Mouse (Mus musculus) left cerebral cortex, adult 2 months (tissue): ENCODE measurements at regions not wholly inside any gene's neighbourhood (a gene's known extent, or its start where the extent isn't known, plus 50 kb on each side); places are given as distances from the start of the nearest gene placed in this dataset.

ENCODE experiments used
- DNase-seq, 2 experiments: peaks; one replicate each; pipeline ENCODE4 v3.0.0; 2021 to 2022; ENCODE audit warnings: low spot score in 2 of 2, mixed read lengths in 1 of 2; ENCODE audit errors: extremely low spot score in 1 of 2
- H3K27ac ChIP-seq: fragments of 200-600 bp; 2 replicates; pipeline ENCODE4 v1.8.1; 2022
- H3K4me3 ChIP-seq: fragments of 200-600 bp; 2 replicates; pipeline ENCODE4 v1.8.1; 2022
- CTCF ChIP-seq: fragments of 200-600 bp; IDR thresholded peaks from 2 replicates; pipeline ENCODE4 v1.8.1; 2022; ENCODE audit warnings: antibody characterized with exemption, mild to moderate bottlenecking, moderate library complexity
- intact Hi-C: fragments of 180-260 bp; cut with DNase I; formaldehyde crosslinking; loops from one replicate; pipeline ENCODE4 v1.15.1; 2025

DNA sequence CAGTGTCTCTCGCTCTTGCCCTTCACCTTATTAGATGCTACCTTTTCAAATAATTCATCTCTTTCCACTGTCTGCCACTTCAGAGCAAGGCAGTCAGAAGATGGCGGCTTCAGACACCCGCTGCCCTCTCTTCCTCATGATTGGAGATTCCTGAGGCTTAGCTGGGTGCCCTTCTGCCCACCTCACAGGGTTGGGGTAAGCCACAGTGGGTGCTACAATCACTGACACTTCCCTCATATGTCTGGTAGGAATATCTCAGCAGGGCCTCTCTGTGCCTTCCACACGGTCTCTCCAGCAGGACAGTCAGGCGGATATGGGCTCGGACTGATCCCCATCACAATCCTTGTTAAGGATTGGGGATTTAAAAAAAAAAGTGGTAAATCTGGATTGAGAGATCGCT is 53.2 kb upstream of the Rpl36-ps4 start:
- no peak overlapping the region for H3K4me3 ChIP-seq
- intact Hi-C loops = no loop called here
- TF ChIP-seq CTCF = no peak
- no peak overlapping the region for H3K27ac ChIP-seq
- DNase-seq = no peak

DNA sequence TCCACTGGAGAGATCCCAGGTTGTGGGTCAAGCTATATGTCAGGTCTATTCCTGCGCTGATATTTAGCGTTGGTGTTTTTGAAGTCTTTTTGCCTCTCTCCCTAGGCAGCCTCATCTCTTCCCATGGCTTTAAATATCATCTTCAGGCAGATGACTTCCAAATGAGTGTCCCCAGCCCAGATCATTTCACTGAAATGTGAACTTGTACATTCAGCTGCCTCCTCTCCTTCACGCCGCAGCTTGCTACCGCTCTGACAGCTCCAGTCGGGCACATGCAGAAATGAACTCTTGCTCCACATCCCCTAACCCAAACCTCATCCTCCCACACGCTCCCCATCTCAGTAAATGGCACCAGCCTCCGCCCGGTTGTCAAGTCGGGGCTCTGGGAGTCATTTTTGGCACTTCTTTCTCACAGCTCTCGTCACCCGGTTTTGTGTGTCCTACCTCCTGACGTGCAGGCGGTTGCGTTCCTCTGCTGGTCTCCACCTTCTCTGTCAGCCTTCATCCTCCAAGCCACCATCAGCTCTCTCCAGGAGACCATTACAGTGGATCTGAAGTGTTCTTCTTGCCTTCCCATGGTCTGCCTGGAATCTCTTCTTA is 54.0 kb upstream of the Rpl36-ps4 start:
- TF ChIP-seq CTCF = no peak
- no peak overlapping the region for H3K4me3 ChIP-seq
- intact Hi-C loops = no loop called here

GRCm38 (mm10) chr17:87866165-87866564 is 54.6 kb upstream of the Rpl36-ps4 start:
- TF ChIP-seq CTCF = no peak
- intact Hi-C loops = no loop called here
- DNase-seq = no peak
- H3K4me3 ChIP-seq = no peak overlapping the region
- no peak overlapping the region for H3K27ac ChIP-seq

More for the DNA sequence above, 54.0 kb upstream of the Rpl36-ps4 start:
- peak in 1 of 2 experiments; percentile 6 for DNase-seq
- no peak overlapping the region for H3K27ac ChIP-seq

DNA sequence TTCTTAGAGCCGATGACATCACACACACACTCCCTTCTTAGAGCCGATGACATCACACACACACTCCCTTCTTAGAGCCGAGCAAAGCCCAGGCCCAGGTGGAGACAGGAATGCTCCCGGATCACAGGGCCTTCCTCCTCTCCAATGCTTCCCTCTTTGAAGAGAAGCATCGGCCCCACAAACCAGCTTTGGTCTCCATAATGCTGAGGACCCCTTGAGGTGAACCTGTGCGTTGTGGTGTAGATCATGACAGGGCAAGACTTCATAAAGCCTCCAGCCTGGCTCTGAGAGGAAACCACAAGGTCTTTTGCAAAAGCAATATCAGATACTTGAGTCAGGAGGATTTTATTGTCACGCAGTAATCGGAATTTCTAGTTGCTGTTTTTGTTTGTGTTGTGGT is 55.3 kb upstream of the Rpl36-ps4 start:
- no peak for TF ChIP-seq CTCF
- DNase-seq = peak in 1 of 2 experiments; percentile 3
- intact Hi-C loops = no loop called here
- H3K4me3 ChIP-seq = no peak overlapping the region
- no peak overlapping the region for H3K27ac ChIP-seq

DNA sequence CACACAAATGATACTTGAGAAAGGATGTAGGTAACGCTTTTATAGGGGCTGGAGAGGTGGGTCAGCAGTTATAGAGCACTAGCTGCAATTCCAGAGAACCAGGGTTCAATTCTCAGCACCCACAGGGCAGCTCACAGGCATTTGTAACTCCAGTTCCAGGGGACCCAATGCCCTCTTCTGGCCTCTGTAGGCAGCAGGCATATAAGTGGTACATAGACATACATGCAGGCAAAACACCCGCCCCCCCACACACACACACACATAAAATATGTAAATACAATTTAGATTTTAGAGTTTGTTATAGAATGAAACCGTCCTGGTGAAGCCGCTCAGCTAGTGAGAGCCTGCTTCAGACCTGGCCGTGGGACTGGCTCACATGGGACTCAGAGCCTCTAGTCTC is 55.9 kb upstream of the Rpl36-ps4 start:
- Histone ChIP-seq H3K27ac (no peak overlapping the region), H3K4me3 (no peak overlapping the region)
- intact Hi-C loops = no loop called here
- TF ChIP-seq CTCF = no peak
- no peak for DNase-seq

- intact Hi-C loops = no loop called here
- H3K27ac ChIP-seq = no peak overlapping the region
- TF ChIP-seq CTCF = no peak
- H3K4me3 ChIP-seq = no peak overlapping the region
- no peak for DNase-seq
These were observed 59.2 kb upstream of the Rpl36-ps4 start for GRCm38 (mm10) chr17:87861587-87861986.

DNA sequence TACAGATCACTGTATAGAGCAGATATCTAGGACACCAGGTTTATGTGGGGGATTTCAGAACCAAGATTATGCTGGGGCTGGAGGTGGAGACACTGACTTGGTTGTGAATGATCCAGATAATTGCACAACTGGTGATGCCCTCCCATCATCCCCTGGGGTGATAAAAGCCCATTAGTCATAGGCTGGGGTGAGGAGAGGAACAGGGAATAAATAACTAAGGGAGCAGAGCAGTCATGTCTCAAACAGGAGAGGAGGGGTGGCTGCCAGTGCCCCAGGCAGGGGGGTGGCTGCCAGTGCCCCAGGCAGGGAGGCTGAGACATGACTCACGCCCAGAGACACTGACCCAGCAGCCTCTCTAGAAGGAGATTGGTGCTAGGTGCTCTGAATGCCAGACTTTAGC is 53.7 kb upstream of the Kcnk12 start:
- DNase-seq = no peak
- TF ChIP-seq CTCF = no peak
- Histone ChIP-seq H3K4me3 (no peak overlapping the region), H3K27ac (no peak overlapping the region)
- intact Hi-C loops = no loop called here

DNA sequence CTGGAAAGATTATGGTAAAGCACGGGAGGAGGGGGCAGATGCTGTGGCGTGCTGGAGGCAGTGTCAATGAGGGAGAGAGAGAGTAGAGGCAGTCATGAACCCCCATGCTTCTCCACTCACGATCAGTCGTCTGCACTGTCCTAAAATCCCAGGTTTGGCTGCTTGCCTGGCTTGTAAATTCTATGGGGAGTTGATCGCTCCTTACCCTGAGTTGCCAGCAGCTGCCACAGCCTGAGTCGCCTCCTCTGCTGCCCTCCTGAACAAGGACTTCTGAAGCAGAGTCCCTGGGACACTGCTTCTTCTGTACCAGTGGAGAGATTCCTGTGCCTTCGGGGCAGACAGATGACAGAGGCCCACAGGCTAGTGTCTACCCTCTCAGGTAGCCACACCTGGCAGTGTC is 52.1 kb upstream of the Kcnk12 start:
- intact Hi-C loops = no loop called here

GRCm38 (mm10) chr17:87849421-87849820 is 51.6 kb upstream of the Kcnk12 start:
- no peak overlapping the region for H3K27ac ChIP-seq
- no peak overlapping the region for H3K4me3 ChIP-seq
- intact Hi-C loops = no loop called here
- no peak for TF ChIP-seq CTCF
- DNase-seq = no peak

More for the DNA sequence above, 52.1 kb upstream of the Kcnk12 start:
- no peak overlapping the region for H3K4me3 ChIP-seq
- no peak overlapping the region for H3K27ac ChIP-seq
- no peak for DNase-seq
- no peak for TF ChIP-seq CTCF

- no peak overlapping the region for H3K27ac ChIP-seq
- intact Hi-C loops = no loop called here
- no peak overlapping the region for H3K4me3 ChIP-seq
- no peak for TF ChIP-seq CTCF
- no peak for DNase-seq
These were observed 51.2 kb upstream of the Kcnk12 start for GRCm38 (mm10) chr17:87848964-87849363.
